Mouse (Mus musculus): ENCODE results near the gene Dnm1.

The Dnm1 gene

DNA sequence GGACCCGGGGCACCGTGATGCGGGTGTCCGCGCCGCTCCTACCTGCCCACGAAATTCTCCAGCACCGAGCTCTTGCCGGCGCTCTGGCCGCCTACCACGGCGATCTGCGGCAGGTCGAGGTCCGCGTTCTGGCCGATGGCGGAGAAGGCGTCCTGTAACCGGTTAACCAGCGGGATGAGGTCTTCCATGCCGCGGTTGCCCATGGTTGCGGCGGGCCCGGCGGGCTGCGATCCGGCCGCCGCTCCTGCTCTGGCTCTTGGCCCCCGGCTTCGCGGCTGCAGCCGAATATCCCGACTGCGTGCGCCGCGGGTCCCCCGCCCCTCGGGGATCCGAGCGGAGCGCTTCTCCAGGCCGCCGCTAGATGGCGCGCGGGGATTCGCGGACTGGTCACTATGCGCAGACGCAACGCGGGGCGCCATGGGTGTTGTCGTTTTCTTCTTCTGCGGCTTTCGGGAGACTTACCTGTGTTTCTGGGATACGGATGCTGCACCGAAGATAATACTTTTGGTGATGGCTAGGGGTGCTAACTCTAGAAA lies at the start of gene Dnm1:
Dnm1 (minus strand) TSS at position 332 of the 536 bp plus-strand sequence.
- peak; percentile 78 to 87 for DNase-seq (ENCODE audit: low spot score in 2 of 2)

DNA sequence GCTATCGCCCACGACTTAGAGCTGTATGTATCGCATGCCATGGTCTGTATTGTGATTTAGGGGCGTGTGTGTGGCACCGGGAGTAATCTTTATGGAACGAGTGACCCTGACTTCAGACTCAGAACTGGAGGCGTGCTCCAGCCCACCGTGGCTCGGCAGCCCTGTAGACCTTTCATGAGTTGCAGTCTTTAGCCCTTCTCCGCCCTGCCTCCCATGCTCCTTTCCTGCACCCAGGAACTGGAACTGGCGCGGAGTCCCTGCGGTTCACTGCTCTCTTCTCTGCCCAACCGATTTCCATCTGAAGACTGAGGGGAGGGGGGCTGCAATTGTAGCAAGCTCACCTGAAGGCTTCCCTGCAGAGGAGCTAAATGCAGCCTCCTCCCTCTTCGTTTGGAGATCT lies 43.6 kb upstream of the Dnm1 start:
- no peak for DNase-seq (ENCODE audit: low spot score in 2 of 2)

DNA sequence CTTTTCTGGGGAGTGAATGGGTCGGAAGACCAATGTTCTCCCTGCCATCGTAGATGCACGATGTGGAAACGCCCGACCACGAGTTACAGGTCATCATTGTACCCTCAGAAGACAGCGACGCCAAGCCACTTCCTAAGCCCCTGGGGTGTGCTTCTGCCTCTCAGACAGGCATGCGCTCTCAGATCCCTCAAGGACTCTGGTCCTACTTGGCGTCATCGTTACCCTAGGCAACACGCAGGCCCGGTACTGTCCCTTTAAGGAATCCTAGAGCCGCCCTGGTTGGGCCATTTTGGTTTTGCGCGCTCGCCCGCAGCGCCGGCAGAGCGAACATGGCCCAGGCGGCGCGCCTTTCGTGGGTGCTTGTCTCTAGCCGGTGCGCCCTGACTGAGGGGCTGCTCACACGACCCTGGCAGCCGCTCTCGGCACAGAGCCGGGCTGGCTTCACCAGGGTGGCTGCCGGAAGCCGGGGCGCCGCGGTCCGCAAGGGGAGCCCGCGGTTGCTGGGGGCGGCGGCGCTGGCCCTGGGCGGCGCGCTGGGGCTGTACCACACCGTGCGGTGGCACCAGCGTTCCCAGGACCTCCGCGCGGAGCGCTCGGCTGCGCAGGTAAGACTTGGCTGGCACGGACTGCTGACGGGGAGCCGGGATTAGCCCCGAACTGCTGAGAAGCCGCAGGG lies 42.9 kb upstream of the Dnm1 start:
- DNase-seq (ENCODE audit: low spot score in 2 of 2) = peak; percentile 84 to 87

DNA sequence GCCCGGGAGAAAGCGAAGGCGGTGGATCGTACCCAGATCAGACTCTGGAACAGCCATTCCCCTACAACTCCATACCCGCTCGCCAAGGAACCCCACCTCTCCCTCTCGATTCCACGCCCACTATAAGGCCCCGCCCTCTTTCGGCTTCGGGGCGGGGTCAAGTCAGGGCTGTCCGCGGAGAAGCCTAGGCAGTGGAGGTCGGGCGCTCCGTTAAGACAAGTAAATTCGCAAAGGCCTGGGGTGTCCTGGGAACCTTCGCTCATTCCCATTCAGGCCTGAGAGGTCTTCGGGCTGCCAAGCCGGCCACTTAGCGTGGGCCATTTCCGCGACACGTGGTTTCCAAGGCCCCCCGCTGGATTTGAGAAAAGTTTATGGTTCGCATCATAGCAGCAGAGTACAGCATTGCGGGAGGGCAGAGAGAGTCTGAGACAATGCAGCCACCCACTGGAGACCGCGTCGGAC lies 42.4 kb upstream of the Dnm1 start, which contains the start of gene Ptges2:
Ptges2 (plus strand) TSS at position 413 of the 462 bp plus-strand sequence.
- DNase-seq (ENCODE audit: low spot score in 2 of 2) = peak; percentile 87 to 92

DNA sequence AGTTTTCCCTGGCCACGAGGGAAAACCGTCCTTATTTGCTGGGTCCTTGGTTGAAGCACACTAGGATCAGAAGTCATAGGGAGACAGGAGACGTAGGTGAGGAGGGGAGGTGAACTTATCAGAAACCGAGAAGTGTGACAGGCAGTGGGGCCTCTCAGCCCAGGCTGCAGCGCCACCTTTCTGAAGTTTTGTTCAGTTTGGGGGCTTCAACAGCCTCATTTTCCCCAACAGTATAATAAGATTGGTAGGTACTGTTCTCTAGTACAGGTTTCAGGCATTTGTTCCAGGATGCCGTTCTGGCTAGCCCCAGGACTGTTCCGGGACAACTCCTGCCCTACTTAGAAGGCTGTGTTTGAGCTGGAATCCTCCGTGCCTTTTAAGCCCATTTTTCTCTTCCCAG lies 41.8 kb upstream of the Dnm1 start:
- DNase-seq (ENCODE audit: low spot score in 2 of 2) = peak; percentile 16 to 39

DNA sequence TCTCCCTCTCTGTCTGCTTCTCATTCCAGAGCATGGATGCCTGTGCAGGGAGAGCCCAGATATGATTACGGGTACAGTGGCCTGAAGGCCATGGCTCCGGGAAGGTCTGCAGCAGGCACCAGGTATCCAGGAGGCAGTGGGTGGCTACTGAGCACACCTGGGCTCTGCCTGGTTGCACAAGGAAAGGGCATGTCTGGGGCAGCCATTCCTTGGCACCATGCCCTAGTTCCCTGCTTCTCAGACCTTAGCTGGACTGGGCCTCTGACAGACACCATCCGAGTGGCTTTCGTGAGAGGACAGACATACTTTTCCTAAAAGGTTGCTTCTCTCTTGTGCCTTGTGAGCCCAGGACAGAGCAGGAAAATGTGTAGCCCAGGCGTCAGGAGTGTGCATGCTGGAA lies 38.9 kb upstream of the Dnm1 start:
- DNase-seq (ENCODE audit: low spot score in 2 of 2) = no peak

DNA sequence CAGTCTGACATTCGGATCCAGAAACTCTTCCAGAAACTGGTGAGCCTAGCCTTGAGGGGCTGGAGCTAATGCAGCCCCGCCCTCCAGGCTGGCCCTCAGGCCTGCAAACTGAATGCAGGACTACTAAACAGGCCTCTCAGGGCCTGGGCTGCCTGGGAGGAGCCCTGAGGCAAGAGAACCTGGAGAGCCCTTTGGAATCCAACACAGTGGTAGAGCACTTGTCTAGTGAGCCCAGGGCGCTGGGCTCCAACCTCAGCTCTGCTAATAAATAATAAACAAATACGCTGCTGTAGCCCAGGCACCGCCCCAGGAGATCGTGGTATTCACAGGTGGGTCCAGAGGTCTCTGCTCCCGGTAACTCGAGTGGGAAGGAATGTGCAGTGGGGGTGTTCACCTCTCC lies 37.7 kb upstream of the Dnm1 start:
- no peak for DNase-seq (ENCODE audit: low spot score in 2 of 2)

DNA sequence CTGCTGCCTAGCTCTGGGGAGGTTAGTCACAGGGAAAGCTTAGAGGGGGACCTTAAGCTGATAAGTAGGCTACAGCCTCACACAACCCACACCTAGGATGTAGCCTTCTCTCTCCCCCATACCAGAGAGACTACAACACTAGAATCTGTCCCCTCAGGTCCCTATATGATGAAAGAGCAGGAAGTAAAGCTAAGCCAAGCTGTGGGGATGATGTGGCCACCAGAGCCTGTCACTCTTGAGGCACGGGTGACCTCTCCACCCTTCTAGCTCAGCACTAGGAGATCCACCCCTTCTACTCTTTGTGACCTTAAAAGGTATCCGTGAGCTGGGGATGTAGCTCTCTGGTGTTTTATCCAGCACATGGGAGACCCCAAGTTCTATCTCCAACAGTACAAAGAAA lies 36.0 kb upstream of the Dnm1 start:
- no peak for DNase-seq (ENCODE audit: low spot score in 2 of 2)

DNA sequence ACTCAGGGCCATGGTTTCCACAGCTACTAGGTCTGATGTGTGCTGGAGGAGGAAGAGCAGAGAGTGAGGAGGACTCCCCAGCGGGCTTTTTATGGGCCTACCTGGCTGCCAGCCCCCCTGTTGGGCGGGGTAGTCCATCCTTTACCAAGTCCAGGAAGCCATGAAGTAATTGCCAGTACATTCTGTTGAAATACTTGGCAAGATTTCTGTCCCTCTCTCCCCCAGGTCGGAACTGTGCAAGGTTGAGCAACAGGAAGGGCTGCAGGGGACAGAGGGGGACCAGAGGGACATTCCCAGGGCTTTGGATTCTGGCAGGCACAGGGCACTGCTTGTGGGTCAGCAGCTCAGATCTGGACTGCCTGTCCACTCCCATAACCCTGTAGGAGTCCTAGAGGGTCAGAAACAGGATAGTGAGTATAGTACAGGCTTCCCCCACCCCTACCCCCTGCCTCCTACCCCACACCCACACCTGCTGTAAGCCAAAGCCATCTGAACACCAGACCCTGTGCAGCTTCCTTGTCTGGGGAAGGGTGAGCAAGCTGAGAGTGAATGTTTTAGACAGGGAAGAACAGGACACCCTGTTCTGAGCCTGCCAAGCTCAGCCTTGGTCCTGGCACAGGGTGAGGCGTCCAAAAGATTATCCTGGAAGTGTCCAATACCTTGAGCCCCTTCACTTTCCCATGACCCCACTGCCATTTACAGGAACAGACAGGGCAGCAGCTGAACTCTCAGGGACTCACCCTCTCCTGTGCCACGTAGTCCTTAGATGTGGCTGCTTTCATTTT lies 34.8 kb upstream of the Dnm1 start, which contains the start of gene Lcn2:
Lcn2 (minus strand) TSS at position 547 of the 785 bp plus-strand sequence.
- DNase-seq (ENCODE audit: low spot score in 2 of 2) = no peak

DNA sequence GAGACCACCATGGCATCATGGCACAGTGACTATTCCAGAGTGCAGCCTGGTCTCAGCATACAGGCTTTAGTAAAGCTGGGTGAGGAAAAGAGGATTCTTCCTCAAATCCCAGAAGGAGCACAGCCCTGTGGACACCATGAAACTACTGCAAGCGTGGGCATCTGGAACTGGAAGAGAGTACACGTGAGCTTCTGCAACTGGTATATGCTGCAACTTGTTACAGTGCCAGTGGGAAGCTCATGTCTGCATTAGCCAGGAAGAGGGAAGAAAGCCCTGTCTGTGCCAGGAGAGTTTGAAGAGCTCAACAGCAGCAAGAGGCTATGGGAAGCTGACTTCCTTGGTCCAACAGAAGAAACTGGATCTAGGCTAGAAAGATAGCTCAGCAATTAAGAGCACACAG lies 29.6 kb upstream of the Dnm1 start:
- no peak for DNase-seq (ENCODE audit: low spot score in 2 of 2)

DNA sequence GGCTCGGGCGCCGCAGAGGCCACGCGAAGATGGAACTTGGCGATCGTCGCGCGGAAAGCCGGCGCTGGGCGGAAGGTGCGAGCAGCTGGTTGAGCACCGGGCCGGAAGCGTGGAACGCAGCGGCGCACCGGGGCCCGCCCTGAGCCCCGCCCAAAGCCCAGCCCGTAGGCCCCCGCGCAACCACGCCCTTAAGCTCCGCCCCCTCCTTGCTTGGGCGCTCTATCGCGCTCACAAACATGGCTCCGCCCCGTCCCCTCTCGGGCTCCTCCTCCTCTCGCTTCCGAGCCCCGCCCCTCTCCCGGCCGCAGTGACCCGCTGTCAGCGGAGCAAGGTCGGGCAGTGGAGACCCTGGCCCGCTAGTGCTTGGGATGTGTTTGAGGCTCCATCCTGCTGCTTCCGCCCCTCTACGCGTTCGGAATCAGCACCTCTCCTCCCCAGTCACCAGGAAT lies 28.7 kb upstream of the Dnm1 start, which contains the start of gene 1110008P14Rik:
1110008P14Rik (minus strand) TSS at position 164 of the 449 bp plus-strand sequence.
- peak; percentile 91 to 94 for DNase-seq (ENCODE audit: low spot score in 2 of 2)

DNA sequence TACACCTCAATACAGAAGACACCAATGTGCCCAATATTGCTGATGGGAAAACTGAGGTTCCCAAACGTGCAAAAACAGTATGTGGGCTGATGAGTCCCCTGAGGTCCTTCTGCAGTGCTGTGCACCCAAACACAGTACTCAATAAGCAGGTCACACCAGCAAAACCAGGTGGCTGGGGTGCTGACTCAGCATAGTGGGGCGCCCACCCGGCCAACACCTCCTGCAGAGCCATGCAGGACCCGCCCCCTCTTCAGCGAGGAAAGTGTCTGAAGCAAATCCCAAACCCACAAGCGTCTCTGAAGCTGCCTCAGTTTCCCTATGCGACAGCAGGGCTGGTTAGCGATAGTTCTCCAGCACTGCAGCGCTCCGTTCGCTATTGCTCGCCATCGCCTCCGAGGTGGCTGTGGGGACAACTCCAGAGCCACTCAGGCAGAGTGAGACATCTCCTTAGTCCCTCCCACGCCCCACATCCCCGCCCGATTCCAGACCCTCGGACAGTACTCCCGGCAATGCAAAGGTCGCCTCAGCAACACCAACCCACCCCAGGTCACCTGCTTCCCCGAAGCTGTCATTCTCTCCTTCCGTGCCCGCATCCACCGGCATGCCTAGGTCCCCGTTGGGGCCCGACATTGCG lies 28.1 kb upstream of the Dnm1 start:
- DNase-seq (ENCODE audit: low spot score in 2 of 2) = peak in 1 of 2 experiments; percentile 21

DNA sequence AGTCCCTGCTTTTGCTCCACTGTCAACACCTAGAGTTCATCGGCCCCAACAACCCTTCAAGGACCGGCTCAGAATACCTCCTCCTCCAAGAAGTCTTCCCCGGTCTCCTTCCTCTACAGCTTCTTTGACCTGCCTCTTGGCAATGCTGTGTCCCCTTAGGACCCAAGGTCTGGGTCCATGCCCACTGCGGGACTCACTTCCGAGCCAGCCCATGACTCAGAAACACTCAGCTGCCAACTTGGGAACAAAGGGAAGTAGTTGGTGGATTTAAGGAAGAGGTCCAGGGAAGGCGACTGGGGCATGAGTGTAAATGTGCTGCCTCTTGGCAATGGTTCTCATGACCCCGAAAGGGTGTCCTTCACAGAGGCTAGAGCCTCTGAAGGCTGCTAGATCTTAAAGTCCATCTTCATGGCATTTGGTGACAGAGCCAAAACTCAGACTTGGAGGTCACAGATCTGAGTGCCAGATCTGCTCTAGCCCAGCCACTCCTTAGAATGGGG lies 26.9 kb upstream of the Dnm1 start:
- no peak for DNase-seq (ENCODE audit: low spot score in 2 of 2)

DNA sequence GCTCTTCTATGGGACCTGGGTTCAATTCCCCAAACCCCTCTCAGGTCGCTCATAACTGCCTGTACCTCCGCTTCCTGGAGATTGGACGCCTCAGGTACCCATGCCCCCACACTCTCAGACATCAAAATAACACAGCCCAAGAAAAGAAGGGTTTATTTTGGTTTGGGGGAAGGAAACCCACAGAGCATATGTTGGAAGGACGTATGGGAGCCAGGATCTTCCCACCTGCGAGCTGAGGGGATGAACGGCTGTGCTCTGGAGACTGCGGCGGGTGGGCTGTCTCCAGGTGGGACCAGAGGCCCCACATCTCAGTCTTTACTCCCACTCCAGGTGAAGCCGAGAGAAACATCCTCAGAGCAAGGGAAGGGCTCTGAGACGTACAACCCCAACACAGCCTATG lies 23.8 kb upstream of the Dnm1 start:
- no peak for DNase-seq (ENCODE audit: low spot score in 2 of 2)

DNA sequence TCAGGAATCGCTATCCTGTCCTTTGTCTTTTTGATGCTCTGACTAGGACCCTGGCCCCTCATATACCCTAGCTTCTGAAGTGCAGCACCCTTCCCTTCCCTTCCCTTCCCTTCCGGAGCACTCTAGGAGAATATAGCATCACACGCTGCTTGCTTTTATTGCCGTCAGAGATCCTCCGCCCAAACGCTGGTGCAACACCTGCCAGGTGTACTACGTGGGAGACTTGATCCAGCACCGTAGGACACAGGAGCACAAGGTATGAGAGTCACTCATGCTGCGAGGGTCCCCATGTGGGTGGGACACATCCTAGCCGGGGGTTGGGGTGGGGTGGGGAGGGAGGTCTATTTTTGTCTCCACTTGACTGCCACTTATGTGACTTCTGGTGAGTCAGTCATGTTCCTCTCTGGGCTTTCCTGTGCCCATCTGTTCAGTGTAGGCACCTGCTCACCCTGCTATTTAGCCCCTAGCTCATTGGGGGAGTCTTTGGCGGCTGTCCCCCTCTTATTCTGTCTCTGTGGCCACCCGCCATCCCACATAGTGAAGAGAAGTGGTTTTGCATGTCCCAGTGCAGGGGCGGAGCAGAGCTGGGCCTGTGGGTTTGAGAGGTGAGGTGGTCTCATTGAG lies 22.3 kb upstream of the Dnm1 start:
- DNase-seq (ENCODE audit: low spot score in 2 of 2) = no peak

DNA sequence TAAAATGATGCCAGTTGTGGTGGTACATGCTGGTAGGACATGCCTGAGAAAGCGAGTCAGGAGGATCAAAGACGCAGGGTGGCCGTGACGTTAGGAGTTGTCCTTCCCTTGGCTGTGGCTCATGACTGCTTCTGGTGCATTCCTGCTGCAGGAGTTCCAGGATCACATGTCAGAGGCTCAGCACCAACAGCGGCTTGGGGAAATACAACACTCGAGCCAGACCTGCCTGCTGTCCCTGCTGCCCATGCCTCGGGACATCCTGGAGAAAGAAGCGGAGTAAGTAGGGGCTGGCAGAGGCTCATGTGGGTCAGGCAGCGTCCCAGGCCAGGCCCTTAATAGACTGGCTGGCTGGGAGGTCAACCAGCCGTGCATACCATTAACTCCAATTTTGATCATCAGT lies 21.1 kb upstream of the Dnm1 start:
- DNase-seq (ENCODE audit: low spot score in 2 of 2) = no peak

DNA sequence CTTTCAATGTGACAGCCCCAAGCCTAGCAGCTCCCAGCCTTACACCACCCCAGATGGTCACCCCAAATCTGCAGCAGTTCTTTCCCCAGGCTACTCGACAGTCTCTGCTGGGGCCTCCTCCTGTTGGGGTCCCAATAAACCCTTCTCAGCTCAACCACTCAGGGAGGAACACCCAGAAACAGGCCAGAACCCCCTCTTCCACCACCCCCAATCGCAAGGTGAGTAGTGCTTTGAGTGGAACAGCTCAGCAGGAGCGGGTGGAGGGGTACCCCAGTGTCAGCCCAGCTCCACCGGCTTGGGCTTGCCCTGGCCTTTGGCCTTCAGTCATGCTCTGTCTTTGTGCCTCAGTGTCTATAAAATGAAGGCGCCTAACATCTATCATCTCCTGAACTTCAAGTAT lies 14.2 kb upstream of the Dnm1 start:
- DNase-seq (ENCODE audit: low spot score in 2 of 2) = no peak

DNA sequence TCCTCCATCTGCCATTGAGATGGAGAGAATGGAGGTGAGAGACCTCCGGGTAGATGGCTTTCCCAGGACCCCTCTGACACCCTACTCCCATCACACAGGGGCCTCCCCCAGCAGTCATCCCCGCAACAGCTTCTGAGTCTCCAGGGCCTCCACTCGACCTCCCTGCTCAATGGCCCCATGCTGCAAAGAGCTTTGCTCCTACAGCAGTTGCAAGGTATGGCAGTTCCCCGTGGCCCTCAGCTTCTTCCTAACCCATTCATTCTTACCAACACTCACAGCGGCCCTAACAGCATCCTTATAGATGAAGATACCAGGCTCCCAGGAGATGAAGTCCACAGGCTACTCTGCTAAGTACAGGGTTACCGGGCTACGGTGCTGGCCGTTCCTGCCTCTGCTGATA lies 11.0 kb upstream of the Dnm1 start:
- DNase-seq (ENCODE audit: low spot score in 2 of 2) = no peak

DNA sequence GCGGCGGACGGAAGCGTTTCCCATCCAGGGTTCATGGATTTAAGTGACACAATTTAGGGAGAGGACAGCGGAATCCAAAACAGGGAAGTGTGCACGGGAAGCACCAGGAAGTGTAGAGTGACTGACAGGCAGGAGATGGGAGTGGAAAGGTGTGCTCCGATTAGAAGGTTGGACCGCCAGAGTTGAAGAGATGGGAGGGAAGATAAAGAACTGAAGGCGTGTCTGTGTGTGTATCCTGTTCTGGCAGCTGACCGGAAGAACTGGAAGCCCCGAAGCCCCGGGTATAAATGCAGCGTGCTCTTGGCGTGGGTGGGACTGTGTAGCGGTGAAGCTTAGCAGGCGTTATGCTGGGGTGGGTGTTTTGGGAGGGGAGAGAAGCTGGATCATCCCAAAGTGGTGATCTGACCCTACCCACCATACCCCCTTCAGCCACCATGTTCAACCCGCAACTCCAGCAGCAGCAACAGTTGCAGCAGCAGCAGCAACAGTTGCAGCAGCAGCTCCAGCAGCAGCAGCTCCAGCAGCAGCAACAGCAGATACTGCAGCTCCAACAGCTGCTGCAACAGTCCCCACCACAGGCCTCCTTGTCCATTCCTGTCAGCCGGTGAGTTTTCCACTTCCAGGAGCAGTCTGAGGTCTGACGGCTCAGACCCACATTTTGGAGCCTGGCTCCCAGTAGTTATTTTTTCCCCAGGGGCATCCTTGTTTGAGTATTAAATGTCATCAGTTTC lies 10.4 kb upstream of the Dnm1 start:
- peak in 1 of 2 experiments; percentile 21 for DNase-seq (ENCODE audit: low spot score in 2 of 2)

DNA sequence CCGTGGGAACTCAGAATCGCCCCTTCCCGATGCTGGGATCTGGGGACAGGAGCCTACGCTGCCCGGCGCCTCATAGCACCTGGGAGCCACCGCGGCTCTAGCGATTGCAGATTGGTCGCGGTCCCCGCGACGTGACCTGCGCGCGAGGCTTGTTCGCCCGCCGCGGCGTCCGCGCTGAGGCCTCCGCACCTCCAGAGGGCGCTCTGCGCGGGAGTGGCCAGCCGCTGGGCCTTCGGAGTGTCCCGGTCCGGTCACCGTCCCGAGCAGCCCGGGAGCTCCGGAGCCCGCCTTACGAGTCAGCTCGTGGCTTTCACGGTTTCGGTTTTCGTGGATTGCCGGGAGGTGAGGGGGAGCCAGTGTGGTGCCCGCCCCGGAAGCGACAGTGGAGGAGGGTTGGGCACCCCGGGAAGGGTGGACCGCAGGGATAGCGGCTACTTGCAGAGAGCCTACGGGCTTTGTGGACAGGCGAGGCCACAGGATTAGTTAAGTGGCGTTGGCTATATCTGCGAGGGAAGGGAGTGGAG lies 9.7 kb upstream of the Dnm1 start:
- DNase-seq (ENCODE audit: low spot score in 2 of 2) = peak; percentile 86 to 90

Measured in natural killer cell, adult 2 months (primary cell).